Mouse (Mus musculus) cerebellum, adult 9-11 months (tissue): ENCODE data around the gene Pip4p1.
"Not testable (repeated sequence)": the region's sequence is repeated elsewhere in the genome, so short reads cannot be mapped to it uniquely, and the experiment has no call there.

Experiments used
- DNase-seq: peaks from one replicate; pipeline ENCODE4 v3.0.0; 2022

Gene Pip4p1

GRCm38 (mm10) chr14:50930754-50931492 is at the start of gene Pip4p1, which contains the start of gene Pnp:
TSS of gene Pip4p1 (minus strand) at chr14:50930856.
TSS of gene Pnp (plus strand) at chr14:50931082.
- DNase-seq = peak; percentile 100

- DNase-seq = no peak
Measured at GRCm38 (mm10) chr14:50979631-50980030, 49.0 kb upstream of the Pip4p1 start.

GRCm38 (mm10) chr14:50978451-50978850 is 47.8 kb upstream of the Pip4p1 start:
- not testable (repeated sequence) for DNase-seq

- no peak for DNase-seq
Measured at GRCm38 (mm10) chr14:50976674-50977073, 46.0 kb upstream of the Pip4p1 start.

DNA sequence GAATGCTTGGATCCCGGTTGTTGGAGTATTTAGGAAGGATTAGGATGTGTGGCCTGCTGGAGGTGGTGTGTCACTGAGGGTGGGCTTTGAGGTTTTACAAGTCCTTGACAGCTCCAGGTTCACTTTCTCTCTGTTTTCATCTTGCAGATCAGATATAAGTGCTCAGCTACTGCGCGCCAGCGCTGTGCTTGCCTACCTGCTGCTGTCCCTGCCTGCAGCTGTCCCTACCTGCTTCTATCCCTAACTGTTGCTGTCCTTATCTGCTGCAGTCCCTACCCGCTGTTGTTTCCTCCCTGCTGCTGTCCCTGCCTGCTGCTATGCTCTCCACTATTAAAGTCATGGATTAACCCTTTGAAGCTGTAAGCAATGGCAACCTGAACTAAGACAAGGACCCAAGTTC is 44.3 kb upstream of the Pip4p1 start:
- no peak for DNase-seq

DNA sequence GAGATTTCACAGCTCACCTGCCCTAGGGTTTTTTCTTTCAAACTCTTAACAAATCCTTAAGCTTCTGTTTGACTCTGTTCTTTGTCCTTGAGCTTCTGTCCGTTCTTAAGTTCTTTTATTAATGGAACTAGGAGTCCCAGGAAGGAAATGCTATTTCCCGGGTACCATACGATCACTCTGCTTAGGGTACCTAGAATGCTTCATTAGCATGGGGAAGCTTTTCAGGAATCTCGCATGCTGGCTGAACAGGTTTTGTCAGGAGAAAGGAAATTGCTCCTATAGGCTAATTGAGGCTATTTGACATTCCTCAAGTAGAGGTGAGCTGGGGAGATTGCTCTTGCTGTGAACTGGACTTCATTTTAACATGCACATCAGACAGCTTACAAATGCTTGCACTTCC is 43.0 kb upstream of the Pip4p1 start:
- no peak for DNase-seq

DNA sequence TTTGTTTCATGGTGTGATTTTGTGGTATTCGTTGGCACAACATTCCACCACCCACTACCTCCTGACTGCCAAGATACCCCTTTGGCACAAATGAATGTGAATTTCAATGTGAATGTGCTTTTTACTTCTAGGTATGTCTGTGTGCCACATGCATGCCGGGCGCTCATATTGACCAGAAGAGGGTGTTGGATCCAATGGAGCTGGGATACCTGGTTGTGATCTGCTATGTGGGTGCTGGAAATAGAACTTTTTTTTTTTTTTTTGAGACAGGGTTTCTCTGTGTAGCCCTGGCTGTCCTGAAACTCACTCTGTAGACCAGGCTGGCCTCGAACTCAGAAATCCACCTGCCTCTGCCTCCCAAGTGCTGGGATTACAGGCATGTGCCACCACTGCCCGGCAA is 42.4 kb upstream of the Pip4p1 start:
- DNase-seq = not testable (repeated sequence)

DNA sequence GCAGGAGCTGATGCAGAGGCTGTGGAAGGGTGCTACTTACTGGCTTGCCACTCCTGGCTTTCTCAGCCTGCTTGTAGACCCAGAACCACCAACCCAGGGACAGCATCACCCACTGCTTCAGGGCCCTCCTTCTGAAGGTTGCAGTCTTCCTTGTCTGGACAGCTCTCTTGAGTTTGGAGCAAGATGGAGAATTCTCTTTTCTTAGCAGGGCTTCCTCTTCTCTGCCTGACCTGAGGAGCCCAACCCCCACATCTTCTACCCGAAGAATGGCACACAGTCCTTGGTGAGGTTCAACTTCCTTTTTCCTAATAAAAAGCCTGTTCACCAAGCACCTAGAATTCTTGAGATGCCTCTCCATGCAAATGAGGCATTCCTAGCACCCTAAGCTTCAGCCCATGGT is 40.2 kb upstream of the Pip4p1 start:
- DNase-seq = no peak

DNA sequence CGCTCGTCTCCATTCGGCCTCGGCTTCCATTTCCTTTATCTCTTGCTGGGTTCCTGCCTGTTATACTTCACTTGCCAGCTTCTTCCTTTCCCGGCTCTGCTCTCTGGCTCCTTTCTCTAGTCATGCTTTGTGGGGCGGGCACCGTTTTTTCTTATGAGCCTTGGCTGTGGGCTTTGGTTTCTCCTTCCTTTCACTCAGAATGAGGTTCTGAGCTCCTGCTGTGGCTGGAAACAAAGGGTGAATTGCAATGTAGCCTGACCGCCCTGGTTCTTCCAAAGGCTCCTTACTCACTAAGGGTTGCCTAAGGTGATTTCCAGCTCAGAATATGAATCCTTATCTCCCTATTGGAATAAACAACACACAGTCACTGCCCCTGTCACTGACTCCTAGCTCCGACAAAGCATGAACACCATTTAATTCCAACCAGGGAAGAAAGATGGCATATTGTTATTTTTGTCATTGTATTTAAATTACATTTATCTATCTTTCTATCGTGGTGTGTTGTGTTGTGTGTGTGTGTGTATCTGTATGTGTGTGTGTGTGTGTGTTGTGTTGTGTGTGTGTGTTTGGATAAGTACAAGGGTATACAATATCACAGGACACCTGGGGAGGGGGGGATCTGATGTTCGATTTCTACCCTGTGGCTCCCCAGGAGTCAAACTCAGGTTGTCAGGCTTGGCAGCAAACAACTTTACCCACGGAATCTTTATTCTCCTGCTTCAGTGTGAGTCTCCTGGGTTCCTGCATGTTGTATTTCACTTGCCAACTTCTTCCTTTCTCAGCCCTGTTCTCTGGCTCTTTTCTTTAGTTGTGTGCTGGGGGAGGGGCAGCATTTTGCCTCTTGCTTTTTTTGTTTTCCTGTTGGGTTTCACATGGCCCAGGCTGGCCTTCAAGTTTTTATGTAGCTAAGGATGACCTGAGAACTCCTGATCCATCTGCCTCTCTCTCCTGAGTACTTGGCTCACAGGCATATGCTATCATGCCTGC is 39.2 kb upstream of the Pip4p1 start:
- peak; percentile 58 for DNase-seq

DNA sequence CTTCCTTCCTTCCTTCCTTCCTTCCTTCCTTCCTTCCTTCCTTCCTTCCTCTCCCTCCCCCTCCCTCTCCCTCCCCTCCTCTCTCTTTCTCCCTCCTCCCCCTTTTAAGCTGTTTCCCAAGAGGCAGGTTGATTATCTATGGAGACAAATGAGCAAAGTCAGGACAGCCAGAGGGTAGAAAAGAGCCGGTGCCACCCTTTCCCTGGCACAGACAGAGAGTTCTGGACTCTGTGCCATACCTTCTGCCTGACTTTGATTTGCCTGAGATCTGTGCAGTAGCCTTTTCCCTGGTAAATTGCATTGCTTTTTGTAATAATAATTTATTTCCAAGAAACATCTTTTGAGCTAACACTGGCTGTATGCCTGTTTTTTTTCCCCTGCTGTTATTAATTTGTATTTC is 38.4 kb upstream of the Pip4p1 start:
- DNase-seq = no peak

GRCm38 (mm10) chr14:50968216-50968980 is 37.7 kb upstream of the Pip4p1 start:
- no peak for DNase-seq

DNA sequence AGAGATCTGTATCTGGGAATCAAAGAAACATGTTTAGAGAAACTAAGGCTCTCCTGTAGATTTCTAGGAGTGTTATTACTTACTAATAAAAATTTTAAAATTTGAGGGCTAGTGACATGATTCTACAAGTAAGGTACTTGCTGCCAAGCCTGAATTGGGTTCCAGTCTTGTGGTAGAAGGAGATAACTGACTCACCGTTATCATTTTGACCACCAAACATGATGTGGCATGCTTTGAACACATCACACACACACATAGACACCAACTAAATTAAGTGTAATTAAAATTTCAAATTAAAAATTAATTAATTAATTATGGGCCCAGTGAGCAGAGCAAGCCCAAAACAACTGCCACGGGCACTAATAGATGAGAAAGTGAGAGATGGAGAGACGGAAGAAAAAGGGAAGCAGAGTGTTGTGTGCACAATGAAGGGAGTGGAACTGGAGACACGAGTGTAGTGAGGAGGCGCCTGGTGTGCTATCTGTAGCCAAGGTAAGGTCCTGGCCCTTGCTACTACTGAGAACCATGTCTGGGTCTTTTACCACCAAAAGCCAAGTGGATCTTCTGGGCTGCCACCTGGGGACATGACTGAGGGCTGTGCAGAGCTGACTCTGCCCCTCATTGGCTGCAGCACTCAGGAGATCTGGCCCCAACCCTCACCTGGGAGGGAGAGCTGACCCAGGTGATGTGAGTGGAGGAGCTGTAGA is 27.8 kb upstream of the Pip4p1 start:
- DNase-seq = not testable (repeated sequence)

DNA sequence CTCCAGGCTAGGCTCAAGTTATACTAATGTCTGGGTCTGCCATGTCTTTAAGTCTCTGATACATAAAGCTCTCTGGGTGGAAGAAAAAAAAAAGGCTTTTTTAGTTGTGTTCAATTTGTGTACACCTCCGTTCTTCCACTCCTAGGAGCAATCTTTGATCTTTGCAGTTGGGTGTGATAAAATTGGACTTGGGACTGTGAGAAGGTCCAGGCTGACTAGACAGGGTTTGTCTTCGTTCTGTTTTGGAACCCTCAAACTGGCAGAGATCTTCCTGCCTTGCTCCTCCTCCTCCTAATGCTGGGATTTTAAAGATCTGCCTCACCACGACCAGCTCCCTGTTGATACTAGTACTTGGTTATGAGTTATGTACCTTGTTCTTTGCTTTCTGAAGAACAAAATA is 26.5 kb upstream of the Pip4p1 start:
- DNase-seq = not testable (repeated sequence)

- DNase-seq = not testable (repeated sequence)
Measured at GRCm38 (mm10) chr14:50956724-50957123, 26.1 kb upstream of the Pip4p1 start.

GRCm38 (mm10) chr14:50955942-50956508 is 25.4 kb upstream of the Pip4p1 start, which contains the start of gene Pnp2:
TSS of gene Pnp2 (plus strand) at chr14:50955992.
- DNase-seq = peak; percentile 68

DNA sequence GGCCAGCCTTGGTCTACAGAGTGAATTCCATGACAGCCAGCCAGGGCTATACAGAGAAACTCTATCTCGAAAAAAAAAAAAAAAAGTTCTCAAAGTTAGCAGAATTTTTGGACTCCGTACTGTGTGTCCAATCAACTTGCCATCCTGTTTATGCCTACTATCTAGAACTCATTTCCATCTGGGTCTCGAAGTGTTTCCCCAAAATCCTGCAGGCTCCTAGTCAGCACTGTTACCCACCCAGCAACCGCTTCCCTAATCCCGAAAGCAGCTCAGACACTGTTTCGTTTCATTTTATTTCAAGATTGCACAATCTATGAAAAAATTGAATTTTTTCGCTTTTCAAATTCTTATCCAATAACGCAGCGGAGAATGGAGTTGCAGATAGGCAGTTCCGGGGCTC is 24.8 kb upstream of the Pip4p1 start:
- no peak for DNase-seq

GRCm38 (mm10) chr14:50945526-50945925 is 14.9 kb upstream of the Pip4p1 start:
- not testable (repeated sequence) for DNase-seq

DNA sequence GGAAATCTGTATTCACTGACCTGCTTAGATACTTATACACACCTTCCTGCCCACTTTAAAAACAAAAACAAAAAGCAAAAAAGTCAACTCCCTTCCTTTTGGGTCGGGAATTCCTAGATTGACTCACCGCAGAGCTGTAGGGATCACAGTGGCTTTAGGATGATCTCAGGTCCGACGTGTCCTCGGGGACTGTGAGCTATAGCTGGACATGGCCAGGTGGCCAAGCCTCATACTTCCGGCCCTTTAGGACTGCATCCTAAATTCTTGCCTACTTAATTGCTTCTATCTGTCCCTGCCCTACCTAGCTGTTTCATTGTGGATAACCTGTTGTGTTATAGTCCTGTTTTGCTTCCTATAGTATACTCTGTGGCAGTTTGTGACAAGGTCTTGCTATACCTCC is 14.4 kb upstream of the Pip4p1 start:
- DNase-seq = not testable (repeated sequence)

DNA sequence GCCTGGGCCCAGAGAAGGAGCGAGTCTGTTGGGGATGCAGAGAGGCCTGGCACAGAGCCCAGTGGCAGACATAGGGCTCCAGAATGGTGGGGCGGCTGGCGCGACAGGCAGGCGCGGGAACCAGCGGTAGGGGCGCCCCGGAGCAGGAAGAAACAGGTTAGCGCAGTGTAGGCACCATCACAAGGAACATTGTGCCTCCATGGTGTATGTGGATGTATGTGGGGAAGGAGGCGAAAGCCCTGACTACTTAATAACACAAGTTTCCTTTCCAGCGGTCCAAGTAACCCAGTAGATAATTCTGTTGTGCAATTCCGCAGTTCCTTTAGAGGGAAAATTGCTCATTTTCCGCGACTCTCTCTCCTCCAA is 14.0 kb upstream of the Pip4p1 start:
- DNase-seq = not testable (repeated sequence)

DNA sequence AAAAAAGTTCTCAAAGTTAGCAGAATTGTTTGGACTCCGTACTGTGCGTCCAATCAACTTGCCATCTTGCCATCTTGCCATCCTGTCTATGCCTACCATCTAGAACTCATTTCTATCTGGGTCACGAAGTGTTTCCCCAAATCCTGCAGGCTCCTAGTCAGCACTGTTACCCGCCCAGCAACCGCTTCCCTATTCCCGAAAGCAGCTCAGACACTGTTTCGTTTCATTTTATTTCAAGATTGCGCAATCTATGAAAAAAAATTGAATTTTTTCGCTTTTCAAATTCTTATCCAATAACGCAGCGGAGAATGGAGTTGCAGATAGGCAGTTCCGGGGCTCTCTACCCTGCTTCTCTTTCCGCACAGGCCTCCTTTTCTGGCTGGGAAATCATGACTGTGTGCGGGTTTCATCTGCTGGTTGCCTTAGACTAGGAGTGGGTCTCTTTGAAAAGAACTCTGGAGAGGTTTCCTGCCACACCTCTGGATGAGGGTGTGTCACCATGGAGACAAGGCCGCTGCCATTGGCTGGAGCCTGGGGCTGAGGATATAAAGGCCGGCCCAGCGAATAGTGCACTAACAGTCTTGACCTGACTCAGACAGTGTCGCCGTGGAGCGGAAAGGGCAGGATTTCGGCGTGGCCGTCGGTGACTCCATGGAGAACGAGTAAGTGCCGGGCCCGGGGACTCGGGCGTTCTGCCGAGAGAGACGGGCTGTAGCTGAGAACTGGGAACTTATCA is 13.4 kb upstream of the Pip4p1 start, which contains the start of gene Gm49342:
Gene Gm49342 (plus strand): TSS at position 586 of the 736 bp plus-strand sequence.
- peak; percentile 92 for DNase-seq

DNA sequence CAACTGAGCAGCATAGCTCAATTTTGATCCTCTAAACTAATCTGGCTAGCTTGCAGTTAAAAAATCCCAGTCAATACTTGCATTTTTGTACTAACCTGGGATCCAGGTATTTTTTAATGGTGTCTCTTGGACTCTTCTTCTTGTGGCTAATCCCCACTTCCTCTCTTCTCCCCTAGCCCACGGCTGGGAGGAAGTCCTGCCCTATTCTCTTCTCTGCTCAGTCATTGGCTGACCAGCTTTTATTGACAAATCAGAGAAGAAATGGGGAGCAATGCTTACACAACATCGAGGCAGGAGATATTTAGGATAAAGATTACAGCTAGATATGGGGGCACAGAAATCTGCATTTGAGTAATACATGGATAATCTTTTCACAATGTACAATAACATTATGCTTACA is 8.3 kb upstream of the Pip4p1 start:
- DNase-seq = no peak
